18 mouse cellular contexts compared by ENCODE assay signal in the genomic region with DNA sequence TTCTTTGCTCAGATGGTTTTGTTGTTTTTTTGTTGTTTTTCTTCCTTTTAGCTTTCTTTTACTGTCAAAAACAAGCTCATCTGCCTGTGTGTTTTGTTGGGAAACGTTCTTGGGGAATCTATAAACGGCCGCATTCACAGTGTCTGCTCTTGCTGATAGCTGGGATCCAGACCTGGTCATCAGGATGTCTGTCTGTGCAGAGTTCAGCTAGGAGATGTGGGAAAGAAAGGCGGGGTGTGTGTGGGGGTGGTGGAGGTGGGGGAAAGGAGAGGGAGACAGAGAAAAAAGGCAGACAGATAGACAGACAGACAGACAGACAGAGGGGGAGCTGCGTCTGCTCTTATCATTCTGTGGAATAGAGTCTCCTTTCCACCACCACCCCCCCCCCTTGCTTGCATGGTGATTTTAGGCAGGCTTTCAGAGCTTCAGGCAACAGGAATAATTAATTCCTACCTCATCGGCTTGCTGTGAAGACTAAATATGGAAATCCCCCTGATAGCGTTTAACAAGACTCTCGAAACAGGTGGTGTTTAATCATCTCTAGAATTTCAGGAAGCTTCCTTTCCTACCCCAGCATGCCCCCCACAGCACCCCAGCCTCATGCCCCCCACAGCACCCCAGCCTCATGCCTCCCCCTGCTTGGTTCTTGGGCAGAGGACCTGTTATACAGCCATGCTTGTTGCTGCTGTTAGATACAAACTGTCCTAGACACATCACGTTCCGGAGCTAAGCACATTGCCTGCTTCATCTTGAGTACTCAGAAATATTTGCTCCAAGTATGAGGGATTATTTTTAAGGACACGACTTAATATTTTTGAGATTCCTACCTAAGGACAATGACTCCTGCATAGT.
DNase-seq lines count a peak whose midpoint lies in the region; ATAC-seq and TF ChIP-seq lines count a peak whose summit lies in the region.
"Had no signal": no experiment of that assay in that cellular context is flagged by ENCODE, and none has a peak within 500 bp of the region (broad histone marks: within the 10 kb centered on the region; RNA-seq: fewer than 3 reads in every experiment).

No protein-coding gene starts in this region.

- no peak overlapping the region for H3K4me2 ChIP-seq in forebrain, embryonic 16.5 days (ENCODE audit: low read length)
- H3K4me2 ChIP-seq in hindbrain, postnatal 0 days (ENCODE audit: low read depth, low read length), result no peak overlapping the region
- H3K4me2 ChIP-seq: embryonic facial prominence, embryonic 13.5 days; limb, embryonic 13.5 days; stomach, embryonic 15.5 days had no signal

- intact Hi-C loops in heart, adult 2 months (cut with DNase I), result loop anchor here (2.0 kb wide), 1 partner anchor 14 kb away; no protein-coding TSS in a partner anchor

- H3K27me3 ChIP-seq in Patski, result no peaks in the 10 kb centered on the region
- no peaks in the 10 kb centered on the region for H3K27me3 ChIP-seq in forebrain, embryonic 16.5 days (replicated peaks; ENCODE audit: control insufficient read depth, insufficient read depth, low read length)
- no peaks in the 10 kb centered on the region for H3K27me3 ChIP-seq in hindbrain, postnatal 0 days (ENCODE audit: insufficient read depth, low read length)
- H3K27me3 ChIP-seq in heart, adult 2 months (ENCODE audit: control insufficient read depth, insufficient read depth, low read length), result no peaks in the 10 kb centered on the region
- H3K27me3 ChIP-seq: embryonic facial prominence, embryonic 13.5 days; limb, embryonic 13.5 days; stomach, embryonic 15.5 days had no signal

- H3K9me3 ChIP-seq in forebrain, embryonic 16.5 days (ENCODE audit: control insufficient read depth, low read length), result no peaks in the 10 kb centered on the region
- no peaks in the 10 kb centered on the region for H3K9me3 ChIP-seq in hindbrain, postnatal 0 days (ENCODE audit: low read length)
- H3K9me3 ChIP-seq: embryonic facial prominence, embryonic 13.5 days; stomach, embryonic 15.5 days had no signal

- no peak for TF ChIP-seq CTCF in Patski (IDR thresholded peaks at IDR 0.05)
- TF ChIP-seq CTCF in hindbrain, postnatal 0 days (IDR thresholded peaks at IDR 0.05; ENCODE audit: low read depth), result no peak
- no peak for TF ChIP-seq CTCF in heart, adult 2 months (IDR thresholded peaks at IDR 0.05)

- CTCF ChIA-PET in Patski (lab: Charles Lee), result interaction anchor here (1.2 to 2.1 kb wide), 2 partner anchors 29 to 154 kb away, joined by 4 to 5 read pairs; no protein-coding TSS in a partner anchor

- H3K27ac ChIP-seq in forebrain, embryonic 16.5 days (ENCODE audit: low read length), result peak overlapping the region; percentile 71
- H3K27ac ChIP-seq in hindbrain, postnatal 0 days, result 0 out of 2 replicates have a peak overlapping the region, but pooled peaks have one; percentile 4
- no peak overlapping the region for H3K27ac ChIP-seq in heart, adult 2 months
- H3K27ac ChIP-seq: embryonic facial prominence, embryonic 13.5 days; limb, embryonic 13.5 days; stomach, embryonic 15.5 days had no signal

- POLR2A ChIA-PET in Patski (lab: Charles Lee), result interaction anchor here (0.6 to 0.8 kb wide), 5 partner anchors 10 to 569 kb away, joined by 3 to 6 read pairs (median 4); no protein-coding TSS in a partner anchor

- no peak for TF ChIP-seq POLR2A in heart, adult 2 months (IDR thresholded peaks at IDR 0.05; ENCODE audit: insufficient read depth, low read depth, low read length)

- 0 out of 2 replicates have a peak, but pooled peaks cover under 1% of the 10 kb centered on the region for H3K36me3 ChIP-seq in forebrain, embryonic 16.5 days (ENCODE audit: control insufficient read depth, insufficient read depth)
- H3K36me3 ChIP-seq in hindbrain, postnatal 0 days (ENCODE audit: insufficient read depth, low read length), result peaks cover 2% of the 10 kb centered on the region; the same call in 1 of the 2 replicates
- H3K36me3 ChIP-seq in heart, adult 2 months (ENCODE audit: control insufficient read depth, insufficient read depth, low read length), result no peaks in the 10 kb centered on the region

- H3K79me2 ChIP-seq in heart, adult 2 months (replicated peaks; ENCODE audit: control insufficient read depth, insufficient read depth, low read length), result no peaks in the 10 kb centered on the region

- peak overlapping the region; percentile 38 for H3K9ac ChIP-seq in forebrain, embryonic 16.5 days (replicated peaks; ENCODE audit: low read depth, low read length)
- H3K9ac ChIP-seq in hindbrain, postnatal 0 days (replicated peaks; ENCODE audit: low read length), result no peak overlapping the region
- H3K9ac ChIP-seq in heart, adult 2 months (ENCODE audit: low read depth, low read length), result no peak overlapping the region
- H3K9ac ChIP-seq: embryonic facial prominence, embryonic 13.5 days; limb, embryonic 13.5 days; stomach, embryonic 15.5 days had no signal

- no peak for DNase-seq in Patski (ENCODE audit: low read depth, low spot score)
- DNase-seq in brain, adult 2 months (ENCODE audit: low read depth, low spot score), result peak; percentile 48
- no peak for DNase-seq in hindbrain, postnatal 0 days (ENCODE audit: low spot score)
- no peak for DNase-seq in cerebellum, adult 11 months
- no peak for DNase-seq in thymus, adult 18-20 months
- DNase-seq in c-Kit-positive CD71-positive TER-119-positive erythroid progenitor cells, embryonic 14.5 days (ENCODE audit: low spot score), result no peak
- no peak for DNase-seq in heart, adult 2 months
- DNase-seq: adrenal gland, postnatal 36 days; cerebellum, adult 11-12 months; gastrocnemius, postnatal 36 days; lung, postnatal 4 days; thymus, postnatal 4 days had no signal

- in situ Hi-C loops in Patski (cut with MboI; ENCODE audit: low pct_unique_long_range_greater_than_20kb), result loop anchor here (5.0 kb wide), 1 partner anchor 302 kb away; no protein-coding TSS in a partner anchor

- H3K4me1 ChIP-seq in forebrain, embryonic 16.5 days (replicated peaks; ENCODE audit: control insufficient read depth, insufficient read depth, low read length), result peaks cover 13% of the 10 kb centered on the region
- no peaks in the 10 kb centered on the region for H3K4me1 ChIP-seq in hindbrain, postnatal 0 days (ENCODE audit: insufficient read depth, low read length)
- H3K4me1 ChIP-seq in heart, adult 2 months (ENCODE audit: control insufficient read depth, insufficient read depth, low read length), result no peaks in the 10 kb centered on the region
- H3K4me1 ChIP-seq: embryonic facial prominence, embryonic 13.5 days; limb, embryonic 13.5 days; stomach, embryonic 15.5 days had no signal

- no peak for TF ChIP-seq EP300 in heart, adult 2 months (IDR thresholded peaks at IDR 0.05; ENCODE audit: insufficient read depth, low read depth, low read length)

- WGBS in forebrain, embryonic 16.5 days, result 38% methylated on average over 11 of the region's 11 CpGs
- 47% methylated on average over 11 of the region's 11 CpGs for WGBS in hindbrain, postnatal 0 days
- WGBS in heart, adult 2 months, result 77% methylated on average over 11 of the region's 11 CpGs

- peak; percentile 82 for ATAC-seq in Patski
- ATAC-seq in forebrain, embryonic 16.5 days, result peak; percentile 81
- peak; percentile 56 for ATAC-seq in hindbrain, postnatal 0 days
- ATAC-seq: CD4-positive, CD25-positive, alpha-beta regulatory T cell, adult 4 months; inflammation-experienced regulatory T-cells, adult 6 months had no signal

- H3K4me3 ChIP-seq in forebrain, embryonic 16.5 days (replicated peaks; ENCODE audit: low read length), result no peak overlapping the region
- no peak overlapping the region for H3K4me3 ChIP-seq in hindbrain, postnatal 0 days (ENCODE audit: low read length)
- no peak overlapping the region for H3K4me3 ChIP-seq in heart, adult 2 months
- H3K4me3 ChIP-seq: embryonic facial prominence, embryonic 13.5 days; limb, embryonic 13.5 days; stomach, embryonic 15.5 days had no signal
